Mouse (Mus musculus) liver, embryonic 11.5 days (tissue): Measurements from ENCODE around the gene Phf14. TPM values are rescaled to one million over a fixed set of nuclear protein-coding genes. Genes with fewer than 3 reads are reported as not detected.

Experiments used
- ATAC-seq: fragments of 200-750 bp; cut with Nextera tagmentation; replicated peaks from 2 replicates; pipeline ENCODE4 v1.8.0; 2017; ENCODE audit warnings: moderate number of reproducible peaks, mild to moderate bottlenecking, moderate TSS enrichment, moderate library complexity; ENCODE audit not compliant: low FRiP score
- DNase-seq: peaks from one replicate; pipeline ENCODE4 v3.0.0-alpha.2; 2017; ENCODE audit warnings: low spot score
- H3K27ac ChIP-seq: fragments of 300-500 bp; sonication (generic); 2 replicates; pipeline ENCODE4 v1.5.1; 2014; ENCODE audit warnings: mild to moderate bottlenecking, low read depth, low read length, control low read depth
- H3K27me3 ChIP-seq: fragments of 300-500 bp; sonication (generic); replicated peaks from 2 replicates; pipeline ENCODE4 v1.6.1; 2014; ENCODE audit warnings: low read length, mixed read lengths; ENCODE audit not compliant: control insufficient read depth, insufficient read depth
- H3K36me3 ChIP-seq: fragments of 300-500 bp; sonication (generic); 2 replicates; pipeline ENCODE4 v1.6.1; 2014; ENCODE audit warnings: mild to moderate bottlenecking, low read length, moderate library complexity, mixed read lengths; ENCODE audit not compliant: control insufficient read depth, insufficient read depth
- H3K4me1 ChIP-seq: fragments of 300-500 bp; sonication (generic); replicated peaks from 2 replicates; pipeline ENCODE4 v1.6.1; 2014; ENCODE audit warnings: low read length, mixed read lengths; ENCODE audit not compliant: control insufficient read depth, insufficient read depth
- H3K4me2 ChIP-seq: fragments of 300-500 bp; sonication (generic); 2 replicates; pipeline ENCODE4 v1.6.1; 2014; ENCODE audit warnings: mild to moderate bottlenecking, control low read depth, moderate library complexity
- H3K4me3 ChIP-seq: fragments of 300-500 bp; sonication (generic); 2 replicates; pipeline ENCODE4 v1.5.1; 2014; ENCODE audit warnings: low read depth, low read length, control low read depth
- H3K9ac ChIP-seq: fragments of 300-500 bp; sonication (generic); 2 replicates; pipeline ENCODE4 v1.6.1; 2014; ENCODE audit warnings: low read depth, low read length, control low read depth
- H3K9me3 ChIP-seq: fragments of 300-500 bp; sonication (generic); 2 replicates; pipeline ENCODE4 v1.6.1; 2016; ENCODE audit warnings: low read length, inconsistent platforms, mixed read lengths; ENCODE audit not compliant: control insufficient read depth
- WGBS: fragments of 180-500 bp; shearing (Covaris S2); extraction: QIAGEN DNeasy Blood & Tissue Kit; methylation state at CpG from one replicate; pipeline ENCODE4 v1.1.7; 2014; 5-methylcytosine and 5-hydroxymethylcytosine counted together
- polyA plus RNA-seq: library from polyadenylated mRNA; unstranded; fragments of >200 nt; fragmentation: Nextera tagmentation; extraction: Ambion mirVana; gene quantifications from 2 replicates; pipeline ENCODE4 v1.2.1, GENCODE M21; 2014

Phf14 gene
- polyA plus RNA-seq, 1 experiment from 2014 or later = 46.5 TPM

GRCm38 (mm10) chr6:12006001-12006400 lies 98.4 kb downstream of the Phf14 start:
- Histone ChIP-seq H3K4me3 (no peak overlapping the region), H3K4me1 (no peaks in the 10 kb centered on the region), H3K9ac (no peak overlapping the region), H3K27ac (no peak overlapping the region), H3K4me2 (no peak overlapping the region), H3K27me3 (no peaks in the 10 kb centered on the region), H3K36me3 (no peaks in the 10 kb centered on the region; the same call in 1 of the 2 replicates), H3K9me3 (no peaks in the 10 kb centered on the region)
- 44% methylated on average over 1 of the region's 1 CpGs for WGBS
- DNase-seq (no peak), ATAC-seq (peak; percentile 65; the same call in 1 of the 2 replicates)

- no peak overlapping the region for H3K27ac ChIP-seq
- DNase-seq (no peak), ATAC-seq (no peak)
- no peaks in the 10 kb centered on the region for H3K27me3 ChIP-seq
- no peaks in the 10 kb centered on the region for H3K9me3 ChIP-seq
- 93% methylated on average over 5 of the region's 5 CpGs for WGBS
- H3K36me3 ChIP-seq = no peaks in the 10 kb centered on the region
- no peak overlapping the region for H3K4me3 ChIP-seq
- no peak overlapping the region for H3K9ac ChIP-seq
- H3K4me1 ChIP-seq = no peaks in the 10 kb centered on the region
- no peak overlapping the region for H3K4me2 ChIP-seq
These were observed 104.5 kb downstream of the Phf14 start for GRCm38 (mm10) chr6:12012103-12012502.

GRCm38 (mm10) chr6:12014035-12014434 lies 106.4 kb downstream of the Phf14 start:
- H3K4me3 ChIP-seq = no peak overlapping the region
- no peak overlapping the region for H3K9ac ChIP-seq
- H3K27me3 ChIP-seq = no peaks in the 10 kb centered on the region
- no peak overlapping the region for H3K27ac ChIP-seq
- no peaks in the 10 kb centered on the region for H3K9me3 ChIP-seq
- ATAC-seq = no peak
- H3K4me2 ChIP-seq = no peak overlapping the region
- H3K4me1 ChIP-seq = no peaks in the 10 kb centered on the region
- WGBS = 82% methylated on average over 2 of the region's 2 CpGs
- no peaks in the 10 kb centered on the region for H3K36me3 ChIP-seq
- DNase-seq = no peak

- Histone ChIP-seq H3K4me2 (no peak overlapping the region), H3K9me3 (no peaks in the 10 kb centered on the region), H3K36me3 (no peaks in the 10 kb centered on the region), H3K4me3 (no peak overlapping the region), H3K9ac (no peak overlapping the region), H3K27ac (no peak overlapping the region), H3K27me3 (no peaks in the 10 kb centered on the region), H3K4me1 (no peaks in the 10 kb centered on the region)
- ATAC-seq (no peak), DNase-seq (no peak)
- WGBS = 87% methylated on average over 2 of the region's 2 CpGs
These were observed 107.1 kb downstream of the Phf14 start for GRCm38 (mm10) chr6:12014733-12015132.

GRCm38 (mm10) chr6:12019736-12020135 lies 112.1 kb downstream of the Phf14 start:
- DNase-seq (no peak), ATAC-seq (no peak)
- H3K4me1 ChIP-seq = no peaks in the 10 kb centered on the region
- no peak overlapping the region for H3K9ac ChIP-seq
- no peaks in the 10 kb centered on the region for H3K36me3 ChIP-seq
- no peaks in the 10 kb centered on the region for H3K9me3 ChIP-seq
- no peaks in the 10 kb centered on the region for H3K27me3 ChIP-seq
- no peak overlapping the region for H3K27ac ChIP-seq
- no peak overlapping the region for H3K4me3 ChIP-seq
- H3K4me2 ChIP-seq = no peak overlapping the region
- WGBS = 67% methylated on average over 1 of the region's 1 CpGs

GRCm38 (mm10) chr6:12020156-12020555 lies 112.5 kb downstream of the Phf14 start:
- no peak for ATAC-seq
- Histone ChIP-seq H3K9me3 (no peaks in the 10 kb centered on the region), H3K27ac (no peak overlapping the region)

GRCm38 (mm10) chr6:12020738-12021137 lies 113.1 kb downstream of the Phf14 start:
- Histone ChIP-seq H3K27ac (no peak overlapping the region), H3K4me3 (no peak overlapping the region), H3K27me3 (no peaks in the 10 kb centered on the region), H3K36me3 (no peaks in the 10 kb centered on the region), H3K4me2 (no peak overlapping the region), H3K4me1 (no peaks in the 10 kb centered on the region), H3K9me3 (no peaks in the 10 kb centered on the region), H3K9ac (no peak overlapping the region)
- 81% methylated on average over 4 of the region's 4 CpGs for WGBS
- DNase-seq = no peak
- ATAC-seq = 0 out of 2 replicates have a peak, but pooled peaks have one; percentile 17

More at GRCm38 (mm10) chr6:12020156-12020555, 112.5 kb downstream of the Phf14 start:
- no peak overlapping the region for H3K9ac ChIP-seq
- no peaks in the 10 kb centered on the region for H3K27me3 ChIP-seq
- no peak overlapping the region for H3K4me3 ChIP-seq
- no peak overlapping the region for H3K4me2 ChIP-seq
- H3K4me1 ChIP-seq = no peaks in the 10 kb centered on the region
- no peaks in the 10 kb centered on the region for H3K36me3 ChIP-seq
- no peak for DNase-seq
- WGBS = 82% methylated on average over 3 of the region's 3 CpGs

- DNase-seq (no peak), ATAC-seq (no peak)
- no peak overlapping the region for H3K4me2 ChIP-seq
- 90% methylated on average over 4 of the region's 4 CpGs for WGBS
- H3K4me1 ChIP-seq = no peaks in the 10 kb centered on the region
- no peaks in the 10 kb centered on the region for H3K9me3 ChIP-seq
- no peak overlapping the region for H3K9ac ChIP-seq
- H3K27ac ChIP-seq = no peak overlapping the region
- H3K27me3 ChIP-seq = no peaks in the 10 kb centered on the region
- H3K36me3 ChIP-seq = no peaks in the 10 kb centered on the region
- H3K4me3 ChIP-seq = no peak overlapping the region
These were observed 113.9 kb downstream of the Phf14 start for GRCm38 (mm10) chr6:12021480-12021879.

- Histone ChIP-seq H3K4me2 (no peak overlapping the region), H3K4me1 (no peaks in the 10 kb centered on the region), H3K9ac (no peak overlapping the region), H3K27me3 (no peaks in the 10 kb centered on the region), H3K4me3 (no peak overlapping the region), H3K36me3 (no peaks in the 10 kb centered on the region), H3K9me3 (no peaks in the 10 kb centered on the region), H3K27ac (no peak overlapping the region)
- no peak for DNase-seq
- WGBS = 70% methylated on average over 2 of the region's 2 CpGs
- peak; percentile 83 for ATAC-seq
These were observed 115.8 kb downstream of the Phf14 start for GRCm38 (mm10) chr6:12023395-12023794.
